Comparison of ENCODE assay signal across 27 mouse cellular contexts in the genomic region with DNA sequence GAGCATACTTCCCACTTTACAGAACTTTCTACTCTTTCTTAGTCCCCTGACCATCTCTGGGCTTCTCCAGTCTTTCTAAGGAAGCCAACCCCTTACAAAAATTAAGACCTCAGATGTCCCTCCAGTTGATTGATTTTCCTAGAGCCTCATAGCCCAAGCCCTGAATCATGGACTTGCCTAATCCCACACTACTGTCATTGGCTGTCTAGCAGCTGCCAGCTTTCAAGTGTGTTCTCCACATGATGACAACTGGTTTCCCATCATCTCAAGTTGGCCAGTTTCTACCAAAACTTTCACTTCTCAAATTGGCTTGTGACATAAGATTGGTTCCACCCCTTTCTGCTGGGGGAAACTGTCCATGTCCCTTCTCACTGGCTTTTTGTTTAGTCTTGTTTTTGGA. TPM values are rescaled to one million over a fixed set of nuclear protein-coding genes. Genes with fewer than 3 reads are reported as not detected.
"Had no signal": no experiment of that assay in that cellular context is flagged by ENCODE, and none has a peak within 500 bp of the region (broad histone marks: within the 10 kb centered on the region; RNA-seq: fewer than 3 reads in every experiment).

No protein-coding gene starts in this region.

- H3K9me3 ChIP-seq: liver, embryonic 13.5 days; midbrain, embryonic 12.5 days; stomach, embryonic 15.5 days had no signal

- H3K9ac ChIP-seq: liver, embryonic 13.5 days; midbrain, embryonic 12.5 days; stomach, embryonic 15.5 days had no signal

- H3K27ac ChIP-seq: kidney, postnatal 0 days; left cerebral cortex, adult 2 months; liver, embryonic 13.5 days; midbrain, embryonic 12.5 days; stomach, embryonic 15.5 days had no signal

- ATAC-seq: intestine, embryonic 16.5 days; midbrain, embryonic 16.5 days had no signal

- H3K27me3 ChIP-seq: liver, embryonic 13.5 days; midbrain, embryonic 12.5 days; stomach, embryonic 15.5 days had no signal

- DNase-seq: kidney, adult 2 months; kidney, postnatal 25 days; layer of hippocampus, postnatal 36 days; liver, embryonic 13.5 days; lung, adult 2 months; right cerebral cortex, postnatal 14 days; right cerebral cortex, postnatal 4 days; thymus, postnatal 25 days had no signal

- H3K4me1 ChIP-seq: liver, embryonic 13.5 days; midbrain, embryonic 12.5 days; stomach, embryonic 15.5 days had no signal

- H3K36me3 ChIP-seq: liver, embryonic 13.5 days; midbrain, embryonic 12.5 days; stomach, embryonic 15.5 days had no signal

- H3K4me3 ChIP-seq: left cerebral cortex, adult 2 months; liver, embryonic 13.5 days; midbrain, embryonic 12.5 days; stomach, embryonic 15.5 days had no signal

- H3K4me2 ChIP-seq: liver, embryonic 13.5 days; midbrain, embryonic 12.5 days; stomach, embryonic 15.5 days had no signal

RNA-seq across cellular contexts. Expression of a gene that starts 7.1 kb away (rescaled TPM):
- total RNA-seq: layer of hippocampus, adult 8-10 months; layer of hippocampus, postnatal 10 days; layer of hippocampus, postnatal 36 days; left cerebral cortex, adult 2 months; left cerebral cortex, postnatal 10 days; left cerebral cortex, postnatal 36 days; liver, adult 2 months had no signal
- polyA plus RNA-seq: intestine, embryonic 16.5 days; kidney, adult 2 months; kidney, embryonic 14.5 days; kidney, postnatal 0 days; large intestine, adult 2 months; limb, embryonic 11.5 days; liver, adult 2 months; liver, embryonic 13.5 days; lung, embryonic 16.5 days; midbrain, embryonic 12.5 days; midbrain, embryonic 16.5 days; neural tube, embryonic 11.5 days; neural tube, embryonic 14.5 days; stomach, embryonic 15.5 days had no signal

RNA-seq across cellular contexts. Expression of a gene that starts 9.2 kb away (rescaled TPM):
- total RNA-seq: layer of hippocampus, adult 8-10 months; layer of hippocampus, postnatal 10 days; layer of hippocampus, postnatal 36 days; left cerebral cortex, adult 2 months; left cerebral cortex, postnatal 10 days; left cerebral cortex, postnatal 36 days; liver, adult 2 months had no signal
- polyA plus RNA-seq: intestine, embryonic 16.5 days; kidney, embryonic 14.5 days; large intestine, adult 2 months; limb, embryonic 11.5 days; limb, embryonic 14.5 days; liver, adult 2 months; liver, embryonic 13.5 days; liver, embryonic 16.5 days; lung, adult 2 months; lung, embryonic 16.5 days; midbrain, embryonic 12.5 days; midbrain, embryonic 16.5 days; neural tube, embryonic 11.5 days; neural tube, embryonic 14.5 days had no signal

RNA-seq across cellular contexts. Expression of a gene that starts 29.0 kb away (rescaled TPM):
- total RNA-seq: layer of hippocampus, adult 8-10 months; layer of hippocampus, postnatal 10 days; layer of hippocampus, postnatal 36 days; left cerebral cortex, adult 2 months; left cerebral cortex, postnatal 10 days; left cerebral cortex, postnatal 36 days; liver, adult 2 months had no signal
- polyA plus RNA-seq: intestine, embryonic 16.5 days; kidney, embryonic 14.5 days; large intestine, adult 2 months; limb, embryonic 11.5 days; limb, embryonic 14.5 days; liver, adult 2 months; liver, embryonic 13.5 days; liver, embryonic 16.5 days; lung, adult 2 months; lung, embryonic 16.5 days; midbrain, embryonic 12.5 days; midbrain, embryonic 16.5 days; neural tube, embryonic 11.5 days; neural tube, embryonic 14.5 days; stomach, embryonic 15.5 days had no signal

RNA-seq across cellular contexts. Expression of a gene that starts 38.3 kb away (rescaled TPM):
- total RNA-seq: layer of hippocampus, adult 8-10 months; layer of hippocampus, postnatal 10 days; layer of hippocampus, postnatal 36 days; left cerebral cortex, adult 2 months; left cerebral cortex, postnatal 10 days; left cerebral cortex, postnatal 36 days; liver, adult 2 months had no signal
- polyA plus RNA-seq: intestine, embryonic 16.5 days; kidney, embryonic 14.5 days; kidney, postnatal 0 days; large intestine, adult 2 months; limb, embryonic 11.5 days; limb, embryonic 14.5 days; liver, adult 2 months; liver, embryonic 13.5 days; liver, embryonic 16.5 days; lung, adult 2 months; lung, embryonic 16.5 days; midbrain, embryonic 12.5 days; midbrain, embryonic 16.5 days; neural tube, embryonic 11.5 days; neural tube, embryonic 14.5 days; stomach, embryonic 15.5 days had no signal

RNA-seq across cellular contexts. Expression of a gene that starts 47.2 kb away (rescaled TPM):
- total RNA-seq: layer of hippocampus, adult 8-10 months; layer of hippocampus, postnatal 10 days; layer of hippocampus, postnatal 36 days; left cerebral cortex, adult 2 months; left cerebral cortex, postnatal 10 days; left cerebral cortex, postnatal 36 days; liver, adult 2 months had no signal
- polyA plus RNA-seq: intestine, embryonic 16.5 days; kidney, embryonic 14.5 days; limb, embryonic 11.5 days; limb, embryonic 14.5 days; liver, adult 2 months; liver, embryonic 13.5 days; liver, embryonic 16.5 days; lung, embryonic 16.5 days; midbrain, embryonic 12.5 days; midbrain, embryonic 16.5 days; neural tube, embryonic 11.5 days; neural tube, embryonic 14.5 days; stomach, embryonic 15.5 days had no signal
